Mouse (Mus musculus): ENCODE results near the gene Bpi.

- no peak for TF ChIP-seq EP300 (optimal IDR thresholded peaks at IDR 0.05)
- TF ChIP-seq CTCF (IDR thresholded peaks at IDR 0.05; ENCODE audit: low read depth), result no peak
Observed at GRCm38 (mm10) chr2:158259498-158259897, 1.6 kb downstream of the Bpi start.
